Mouse (Mus musculus): Measurements from ENCODE around the gene Nup214.

- no peak for TF ChIP-seq CTCF (IDR thresholded peaks at IDR 0.05; ENCODE audit: control insufficient read depth, insufficient read depth, low read length)
- no peak for TF ChIP-seq POLR2A (IDR thresholded peaks at IDR 0.05; ENCODE audit: borderline replicate concordance, control insufficient read depth, low read depth, low read length)
These were observed 88.6 kb downstream of the Nup214 start for GRCm38 (mm10) chr2:32062626-32063410.
